14 mouse cellular contexts compared by ENCODE assay signal in the genomic region with DNA sequence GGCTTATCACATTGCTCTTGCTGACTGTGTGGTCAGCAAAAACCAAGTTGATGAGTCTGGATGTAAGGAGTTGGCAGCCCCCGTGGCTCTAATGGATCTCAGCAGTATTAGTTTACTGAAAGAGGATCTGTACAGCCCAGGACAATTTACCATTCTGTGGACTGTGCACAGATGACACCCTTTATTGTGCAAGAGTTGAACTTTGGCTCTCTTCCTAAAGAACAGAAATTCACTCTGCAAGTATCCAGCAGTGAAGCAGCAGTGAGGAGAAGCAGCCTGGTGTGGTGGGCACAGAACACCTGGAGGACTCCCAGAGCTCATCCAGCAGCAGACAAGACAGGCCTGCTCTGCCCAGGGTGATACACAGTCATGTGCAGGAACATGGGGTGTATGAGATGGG.
DNase-seq lines count a peak whose midpoint lies in the region; ATAC-seq and TF ChIP-seq lines count a peak whose summit lies in the region.
"Had no signal": no experiment of that assay in that cellular context is flagged by ENCODE, and none has a peak within 500 bp of the region (broad histone marks: within the 10 kb centered on the region; RNA-seq: fewer than 3 reads in every experiment).

No protein-coding gene starts in this region.

- 26% methylated on average over 1 of the region's 1 CpGs for WGBS in lung, postnatal 0 days
- 54% methylated on average over 1 of the region's 1 CpGs for WGBS in limb, embryonic 10.5 days

- H3K9ac ChIP-seq in lung, postnatal 0 days (replicated peaks; ENCODE audit: low read depth) = no peak overlapping the region

- peak; percentile 38; the same call in 1 of the 2 replicates for ATAC-seq in lung, postnatal 0 days
- ATAC-seq: CD4-positive, CD25-positive, alpha-beta regulatory T cell, adult 4 months; Patski had no signal

- H3K27ac ChIP-seq in lung, postnatal 0 days (ENCODE audit: low read length) = no peak overlapping the region
- H3K27ac ChIP-seq in limb, embryonic 10.5 days = peak overlapping the region; percentile 26; the same call in 1 of the 2 replicates
- H3K27ac ChIP-seq: heart, adult 2 months had no signal

- no peak for TF ChIP-seq CTCF in lung, postnatal 0 days (IDR thresholded peaks at IDR 0.05)

- DNase-seq in heart, adult 11 months = peak; percentile 69
- no peak for DNase-seq in heart, adult 8-10 months (ENCODE audit: low spot score)
- DNase-seq in lung, postnatal 0 days (ENCODE audit: low spot score) = peak; percentile 34
- no peak for DNase-seq in lung, postnatal 14 days
- no peak for DNase-seq in limb, embryonic 10.5 days (ENCODE audit: low spot score)
- peak; percentile 74 for DNase-seq in yolk sac, embryonic 10.5 days (ENCODE audit: low spot score)
- no peak for DNase-seq in ovary, postnatal 14 days (ENCODE audit: low spot score)
- no peak for DNase-seq in thymus, postnatal 36 days
- DNase-seq: adrenal gland, postnatal 25 days; cerebellum, adult 11 months; heart, adult 2 months; lung, adult 2 months had no signal

- no peak overlapping the region for H3K4me2 ChIP-seq in lung, postnatal 0 days (replicated peaks; ENCODE audit: low read depth, low read length)

- H3K4me3 ChIP-seq in lung, postnatal 0 days (ENCODE audit: low read depth, low read length) = no peak overlapping the region
- H3K4me3 ChIP-seq in limb, embryonic 10.5 days = no peak overlapping the region
- H3K4me3 ChIP-seq: heart, adult 2 months had no signal

- no peaks in the 10 kb centered on the region for H3K36me3 ChIP-seq in lung, postnatal 0 days (ENCODE audit: insufficient read depth, low read length)
- no peaks in the 10 kb centered on the region for H3K36me3 ChIP-seq in limb, embryonic 10.5 days

- H3K4me1 ChIP-seq in lung, postnatal 0 days (ENCODE audit: insufficient read depth, low read depth, low read length) = 0 out of 2 replicates have a peak, but pooled peaks cover 2% of the 10 kb centered on the region
- peaks cover 72% of the 10 kb centered on the region for H3K4me1 ChIP-seq in limb, embryonic 10.5 days

- H3K9me3 ChIP-seq in lung, postnatal 0 days (ENCODE audit: low read length) = no peaks in the 10 kb centered on the region
- H3K9me3 ChIP-seq in limb, embryonic 10.5 days (replicated peaks) = no peaks in the 10 kb centered on the region

- no peaks in the 10 kb centered on the region for H3K27me3 ChIP-seq in lung, postnatal 0 days (replicated peaks; ENCODE audit: insufficient read depth, low read length)
- H3K27me3 ChIP-seq in limb, embryonic 10.5 days (ENCODE audit: low read depth, poor library complexity, severe bottlenecking) = no peaks in the 10 kb centered on the region
- H3K27me3 ChIP-seq: Patski had no signal

- TF ChIP-seq EP300 in lung, postnatal 0 days (IDR thresholded peaks at IDR 0.05) = no peak

Comparison
In these comparisons a context has a peak if more than half of its experiments do, and no peak if none do; other contexts are left out.
1. DNase-seq: peak in heart, adult 11 months (single experiment), lung, postnatal 0 days (single experiment) and yolk sac, embryonic 10.5 days (single experiment); none in heart, adult 8-10 months (single experiment), lung, postnatal 14 days (single experiment), limb, embryonic 10.5 days (single experiment), ovary, postnatal 14 days (single experiment) and thymus, postnatal 36 days (0 of 2).